Mouse (Mus musculus) heart, embryonic 16.5 days (tissue): ENCODE data around the gene Gm45808. TPM values are rescaled to one million over a fixed set of nuclear protein-coding genes. Genes with fewer than 3 reads are reported as not detected.

Experiments used
- ATAC-seq: fragments of 200-750 bp; cut with Nextera tagmentation; replicated peaks from 2 replicates; pipeline ENCODE4 v1.8.0; 2017; ENCODE audit warnings: moderate number of reproducible peaks; ENCODE audit not compliant: insufficient read depth, low FRiP score; ENCODE audit errors: extremely low read depth
- H3K27ac ChIP-seq: fragments of 300-500 bp; sonication (generic); 2 replicates; pipeline ENCODE4 v1.5.1; 2014; ENCODE audit warnings: mild to moderate bottlenecking, low read length, control low read depth, moderate library complexity
- H3K27me3 ChIP-seq: fragments of 300-500 bp; sonication (generic); 2 replicates; pipeline ENCODE4 v1.6.1; 2014; ENCODE audit warnings: low read length, mixed read lengths; ENCODE audit not compliant: control insufficient read depth, insufficient read depth
- H3K36me3 ChIP-seq: fragments of 300-500 bp; sonication (generic); 2 replicates; pipeline ENCODE4 v1.6.1; 2014; ENCODE audit not compliant: control insufficient read depth, insufficient read depth
- H3K4me1 ChIP-seq: fragments of 300-500 bp; sonication (generic); 2 replicates; pipeline ENCODE4 v1.6.1; 2014; ENCODE audit warnings: low read length, mixed read lengths; ENCODE audit not compliant: control insufficient read depth, insufficient read depth
- H3K4me2 ChIP-seq: fragments of 300-500 bp; sonication (generic); 2 replicates; pipeline ENCODE4 v1.6.1; 2014; ENCODE audit warnings: low read depth, mild to moderate bottlenecking, control low read depth, low read length
- H3K4me3 ChIP-seq: fragments of 300-500 bp; sonication (generic); 2 replicates; pipeline ENCODE4 v1.5.1; 2014; ENCODE audit warnings: mild to moderate bottlenecking, control low read depth, low read length
- H3K9ac ChIP-seq: fragments of 300-500 bp; sonication (generic); 2 replicates; pipeline ENCODE4 v1.6.1; 2014; ENCODE audit warnings: low read length, control low read depth
- H3K9me3 ChIP-seq: fragments of 300-500 bp; sonication (generic); replicated peaks from 2 replicates; pipeline ENCODE4 v1.6.1; 2016; ENCODE audit warnings: low read length; ENCODE audit not compliant: control insufficient read depth
- WGBS: fragments of 180-500 bp; shearing (Covaris S2); extraction: QIAGEN DNeasy Blood & Tissue Kit; methylation state at CpG from one replicate; pipeline ENCODE4 v1.1.7; 2014; 5-methylcytosine and 5-hydroxymethylcytosine counted together
- polyA plus RNA-seq: library from polyadenylated mRNA; unstranded; fragments of >200 nt; fragmentation: Nextera tagmentation; extraction: Ambion mirVana; gene quantifications from 2 replicates; pipeline ENCODE4 v1.2.1, GENCODE M21; 2015

The Gm45808 gene
- polyA plus RNA-seq, 1 experiment from 2014 or later: not detected

DNA sequence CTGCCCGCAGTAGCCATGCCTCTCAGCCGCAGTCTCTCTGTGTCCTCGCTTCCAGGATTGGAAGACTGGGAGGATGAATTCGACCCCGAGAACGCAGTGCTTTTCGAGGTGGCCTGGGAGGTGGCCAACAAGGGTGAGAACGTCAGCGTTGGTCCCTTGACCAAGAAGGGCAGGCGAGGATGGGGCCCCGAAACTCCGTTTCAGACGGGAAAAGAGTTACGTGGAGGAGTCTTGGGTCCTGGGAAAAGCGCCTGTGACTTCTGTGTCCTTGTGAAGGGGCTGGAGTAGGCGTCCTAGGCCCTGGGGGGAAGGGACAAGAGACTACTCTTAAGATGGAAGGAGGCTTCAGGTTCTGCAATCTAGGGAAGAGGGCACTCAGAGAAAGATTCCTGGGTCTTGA is 51.6 kb downstream of the Gm45808 start:
- Histone ChIP-seq H3K4me1 (peaks cover 35% of the 10 kb centered on the region), H3K4me3 (peak overlapping the region; percentile 73), H3K9ac (peak overlapping the region; percentile 94), H3K9me3 (no peaks in the 10 kb centered on the region), H3K27me3 (no peaks in the 10 kb centered on the region), H3K4me2 (peak overlapping the region; percentile 71), H3K27ac (peak overlapping the region; percentile 91), H3K36me3 (peaks cover 4% of the 10 kb centered on the region)
- WGBS: 2% methylated on average over 16 of the region's 16 CpGs
- ATAC-seq: peak; percentile 2; the same call in 1 of the 2 replicates

DNA sequence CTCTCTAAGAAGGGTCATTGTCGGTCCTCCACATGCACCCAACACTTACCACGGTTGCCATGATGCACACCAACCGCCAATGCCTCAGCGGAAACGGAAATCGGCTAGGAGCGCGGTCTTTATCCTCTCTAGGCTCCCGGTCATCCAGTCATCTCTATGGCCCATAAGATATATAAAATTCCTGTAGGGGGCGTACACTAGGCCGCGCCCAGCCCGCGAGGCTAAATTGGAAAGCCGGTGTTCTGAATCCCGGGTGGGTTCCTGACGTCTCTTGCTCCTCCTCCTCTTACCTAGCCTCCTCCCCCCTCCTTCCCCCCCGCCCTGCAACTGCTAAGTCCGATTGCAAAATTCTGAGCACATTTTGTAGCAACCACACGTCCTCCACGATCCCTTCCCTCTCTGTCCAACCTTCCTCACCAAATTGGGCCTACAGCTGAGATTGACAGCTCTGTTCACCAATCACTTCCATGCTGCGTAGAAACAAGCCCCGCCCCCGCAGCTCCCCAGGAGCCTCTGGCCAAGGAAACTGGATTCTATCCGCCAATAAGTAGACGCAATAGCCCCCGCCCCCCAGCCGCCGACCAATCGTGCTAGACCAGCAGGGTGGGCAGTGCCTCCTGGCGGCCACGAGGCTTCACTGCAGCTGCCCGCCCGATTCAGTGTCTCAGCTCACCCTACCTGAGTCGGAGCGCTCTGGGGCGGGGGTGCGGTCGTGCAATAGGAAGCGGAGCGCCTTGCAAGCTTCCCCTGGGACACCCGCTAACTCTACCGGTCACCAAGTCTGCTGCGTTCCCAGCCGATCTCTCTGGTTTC is 52.2 kb downstream of the Gm45808 start, which contains the start of gene Gys1:
Gene Gys1 (plus strand): TSS at position 642 of the 813 bp plus-strand sequence.
- WGBS: under 1% methylated on average over 45 of the region's 45 CpGs
- Histone ChIP-seq H3K4me2 (peak within 1 kb of the TSS; percentile 98), H3K27ac (peak within 1 kb of the TSS; percentile 93), H3K27me3 (no peaks in the 10 kb centered on the region), H3K4me1 (peaks cover 35% of the 10 kb centered on the region), H3K4me3 (peak within 1 kb of the TSS; percentile 90), H3K9me3 (no peaks in the 10 kb centered on the region), H3K36me3 (peaks cover 3% of the 10 kb centered on the region), H3K9ac (peak within 1 kb of the TSS; percentile 94)
- peak; percentile 95 for ATAC-seq

DNA sequence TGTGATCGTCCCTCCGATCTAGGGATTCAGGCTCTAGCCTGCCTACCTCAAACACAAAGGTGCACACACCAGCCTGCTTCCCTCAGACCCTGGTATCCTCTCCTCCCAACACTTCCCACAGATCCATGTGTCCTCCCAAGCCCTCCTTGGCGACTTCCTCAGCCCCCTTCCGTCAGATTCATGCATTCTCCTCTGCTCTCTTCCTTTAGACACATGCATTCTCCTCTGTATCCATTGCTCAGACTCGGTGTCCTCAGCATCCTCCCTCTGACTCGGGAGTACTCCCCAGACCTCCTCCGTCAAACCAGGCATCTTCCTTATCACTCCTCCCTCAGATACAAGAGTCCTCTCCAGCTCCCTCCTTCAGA is 52.8 kb downstream of the Gm45808 start:
- H3K9ac ChIP-seq: peak overlapping the region; percentile 86
- H3K27me3 ChIP-seq: no peaks in the 10 kb centered on the region
- H3K27ac ChIP-seq: peak overlapping the region; percentile 93
- peaks cover 9% of the 10 kb centered on the region for H3K36me3 ChIP-seq
- WGBS: under 1% methylated on average over 7 of the region's 7 CpGs
- no peaks in the 10 kb centered on the region for H3K9me3 ChIP-seq
- H3K4me1 ChIP-seq: peaks cover 35% of the 10 kb centered on the region
- no peak for ATAC-seq
- peak overlapping the region; percentile 98 for H3K4me2 ChIP-seq
- peak overlapping the region; percentile 90 for H3K4me3 ChIP-seq

DNA sequence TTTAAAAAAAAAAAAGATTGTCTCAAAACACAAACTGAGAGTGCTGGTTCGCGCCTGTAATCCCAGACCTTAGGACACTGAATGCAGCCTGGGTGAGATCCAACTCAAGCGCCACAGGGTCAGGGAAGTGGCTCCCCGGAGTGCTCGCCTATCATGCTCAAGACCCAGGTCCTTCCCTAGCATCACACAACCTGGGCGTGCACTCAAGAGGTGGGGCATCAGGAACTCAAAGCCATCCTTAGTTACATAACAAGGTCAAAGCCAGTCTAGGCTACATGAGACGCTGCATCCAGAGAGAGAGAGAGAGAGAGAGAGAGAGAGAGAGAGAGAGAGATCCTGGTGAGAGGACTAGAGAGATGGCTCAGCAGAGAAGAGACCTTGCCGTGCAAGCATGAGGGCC is 60.1 kb downstream of the Gm45808 start:
- Histone ChIP-seq H3K27me3 (no peaks in the 10 kb centered on the region; the same call in 1 of the 2 replicates), H3K27ac (no peak overlapping the region), H3K4me3 (no peak overlapping the region), H3K4me1 (no peaks in the 10 kb centered on the region), H3K4me2 (no peak overlapping the region), H3K9me3 (no peaks in the 10 kb centered on the region), H3K36me3 (peaks cover 49% of the 10 kb centered on the region), H3K9ac (no peak overlapping the region)
- no peak for ATAC-seq
- WGBS: 84% methylated on average over 8 of the region's 8 CpGs

DNA sequence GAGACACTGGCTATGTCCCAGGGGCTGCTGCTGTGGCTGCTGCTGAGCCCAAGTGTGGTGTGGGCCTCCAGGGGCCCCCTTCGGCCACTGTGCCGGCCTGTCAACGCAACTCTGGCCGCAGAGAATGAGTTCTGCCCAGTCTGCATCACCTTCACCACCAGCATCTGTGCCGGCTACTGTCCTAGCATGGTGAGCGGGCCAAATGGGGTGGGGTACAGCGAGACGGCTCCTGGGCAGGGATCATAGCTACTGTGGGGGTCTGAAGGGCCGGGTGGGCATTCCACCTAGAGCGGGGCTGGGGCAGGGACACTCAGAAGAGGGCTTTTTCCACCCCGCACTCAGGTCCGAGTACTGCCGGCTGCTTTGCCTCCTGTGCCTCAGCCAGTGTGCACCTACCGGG is 65.4 kb downstream of the Gm45808 start:
- H3K36me3 ChIP-seq: peaks cover 37% of the 10 kb centered on the region
- H3K4me2 ChIP-seq: no peak overlapping the region
- no peaks in the 10 kb centered on the region for H3K9me3 ChIP-seq
- no peak overlapping the region for H3K9ac ChIP-seq
- H3K4me3 ChIP-seq: no peak overlapping the region
- H3K4me1 ChIP-seq: no peaks in the 10 kb centered on the region
- H3K27me3 ChIP-seq: peaks cover 41% of the 10 kb centered on the region
- ATAC-seq: no peak
- no peak overlapping the region for H3K27ac ChIP-seq
- WGBS: 88% methylated on average over 14 of the region's 14 CpGs

DNA sequence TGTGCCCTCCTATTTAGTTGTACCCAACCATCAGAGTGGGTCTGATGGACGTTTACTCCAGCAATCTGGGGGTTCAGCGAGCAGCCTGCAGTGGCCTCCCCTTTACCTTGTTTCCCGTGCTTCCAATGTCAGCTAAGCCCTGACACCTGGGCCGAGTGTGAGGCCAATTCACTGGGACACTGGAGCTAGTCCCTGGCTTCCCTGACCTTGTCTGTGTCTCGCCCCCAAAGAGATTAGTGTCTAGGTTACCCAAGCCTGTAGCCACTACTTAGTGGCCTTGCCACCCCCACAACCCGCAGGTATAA is 66.0 kb downstream of the Gm45808 start, which contains the start of gene Lhb:
Gene Lhb (plus strand): TSS at position 206 of the 305 bp plus-strand sequence.
- peaks cover 47% of the 10 kb centered on the region for H3K27me3 ChIP-seq
- 59% methylated on average over 6 of the region's 6 CpGs for WGBS

DNA sequence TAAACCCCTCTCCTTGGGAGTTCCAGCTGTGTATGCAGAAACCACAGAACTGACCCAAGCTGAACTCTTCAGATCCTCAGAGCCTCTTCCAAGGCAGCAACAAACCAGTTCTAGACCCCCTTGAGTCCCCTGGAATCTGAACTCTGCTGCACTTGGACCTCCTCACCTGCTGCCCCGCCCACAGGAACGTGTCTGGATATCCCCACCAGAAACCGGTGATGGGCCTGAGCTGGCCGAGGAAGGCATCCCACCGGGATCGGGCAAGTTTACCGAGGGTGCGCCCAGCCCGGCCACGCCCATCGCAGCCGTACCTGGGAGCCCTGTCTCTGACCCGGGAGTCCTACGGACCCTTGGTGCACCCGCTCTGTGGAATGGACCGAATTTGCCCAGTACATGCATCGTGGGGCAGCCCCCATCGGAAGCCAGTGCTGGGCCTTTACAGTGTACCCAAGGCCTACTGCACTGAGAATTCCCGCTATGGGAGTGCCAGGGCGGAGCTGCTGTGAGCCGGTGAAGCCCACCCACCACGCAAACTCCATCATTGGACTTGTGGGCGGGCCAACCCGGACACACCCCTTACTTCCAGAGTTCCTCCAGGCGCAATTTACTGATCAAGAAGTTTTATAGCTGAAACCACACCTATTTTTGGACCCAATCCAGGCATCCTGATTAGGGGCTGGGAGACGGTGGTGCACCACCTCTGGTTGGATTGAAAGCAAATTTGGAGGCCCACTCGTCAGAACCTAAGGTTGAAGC is 66.6 kb downstream of the Gm45808 start:
- 0 out of 2 replicates have a peak, but pooled peaks cover 3% of the 10 kb centered on the region for H3K4me1 ChIP-seq
- no peak overlapping the region for H3K4me2 ChIP-seq
- no peaks in the 10 kb centered on the region for H3K9me3 ChIP-seq
- H3K4me3 ChIP-seq: no peak overlapping the region
- peaks cover 34% of the 10 kb centered on the region for H3K36me3 ChIP-seq
- no peak overlapping the region for H3K9ac ChIP-seq
- H3K27me3 ChIP-seq: peaks cover 52% of the 10 kb centered on the region
- no peak for ATAC-seq
- WGBS: 20% methylated on average over 27 of the region's 27 CpGs
- H3K27ac ChIP-seq: no peak overlapping the region

More for the DNA sequence above, 66.0 kb downstream of the Gm45808 start, which contains the start of gene Lhb:
- Histone ChIP-seq H3K9ac (no peak within 1 kb of the TSS), H3K4me1 (0 out of 2 replicates have a peak, but pooled peaks cover 1% of the 10 kb centered on the region), H3K4me3 (no peak within 1 kb of the TSS), H3K4me2 (no peak within 1 kb of the TSS), H3K27ac (no peak within 1 kb of the TSS), H3K9me3 (no peaks in the 10 kb centered on the region), H3K36me3 (peaks cover 37% of the 10 kb centered on the region)
- ATAC-seq: no peak

DNA sequence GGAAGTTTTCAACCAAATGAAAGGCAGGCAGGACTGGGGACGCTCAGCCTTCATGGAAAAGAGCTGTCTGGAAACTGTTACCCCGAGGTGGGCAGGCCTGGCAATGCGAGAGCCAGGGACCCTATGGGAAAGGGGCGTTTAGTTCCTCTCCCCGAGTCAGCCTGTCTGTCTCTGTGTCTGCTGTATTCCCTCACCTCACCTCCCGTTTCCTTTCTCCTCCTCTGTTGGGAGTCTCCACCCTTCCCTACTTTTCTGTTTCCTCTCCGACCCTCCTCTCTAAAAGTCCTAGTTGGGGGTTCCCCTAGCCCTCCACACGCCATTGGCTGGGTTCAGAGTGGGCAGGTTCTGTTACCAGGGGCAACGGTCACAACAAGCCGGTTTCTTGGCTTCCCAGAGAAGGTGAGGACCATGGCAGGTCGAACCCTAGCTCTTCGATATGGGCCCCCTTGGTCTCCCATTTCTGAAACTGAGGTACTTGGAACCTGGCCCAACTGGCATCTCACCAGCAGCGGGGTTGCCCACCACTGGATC is 68.6 kb downstream of the Gm45808 start:
- Histone ChIP-seq H3K27me3 (peaks cover 68% of the 10 kb centered on the region), H3K27ac (no peak overlapping the region), H3K9me3 (no peaks in the 10 kb centered on the region), H3K4me3 (no peak overlapping the region), H3K36me3 (peaks cover 15% of the 10 kb centered on the region), H3K4me1 (peaks cover 12% of the 10 kb centered on the region), H3K4me2 (no peak overlapping the region), H3K9ac (no peak overlapping the region)
- 13% methylated on average over 13 of the region's 13 CpGs for WGBS
- ATAC-seq: no peak
